Mouse (Mus musculus): Measurements from ENCODE around the gene Stat3. TPM values are rescaled to one million over a fixed set of nuclear protein-coding genes. Genes with fewer than 3 reads are reported as not detected.

Gene Stat3
- polyA plus RNA-seq, 1 experiment from 2014 or later: 36.5 TPM

- no peak for TF ChIP-seq CTCF (IDR thresholded peaks at IDR 0.05; ENCODE audit: low read depth)
- ATAC-seq (ENCODE audit: insufficient read depth) (no peak), DNase-seq (peak; percentile 51)
Measured at GRCm38 (mm10) chr11:100840866-100841265, 98.5 kb downstream of the Stat3 start.

GRCm38 (mm10) chr11:100839523-100839922 is 99.8 kb downstream of the Stat3 start:
- Histone ChIP-seq H3K9me3 (ENCODE audit: low read depth, low read length) (peaks cover 4% of the 10 kb centered on the region; the same call in 1 of the 2 replicates), H3K27me3 (ENCODE audit: insufficient read depth, low read length) (no peaks in the 10 kb centered on the region), H3K27ac (ENCODE audit: low read depth) (no peak overlapping the region), H3K4me1 (ENCODE audit: insufficient read depth) (no peaks in the 10 kb centered on the region), H3K4me2 (no peak overlapping the region), H3K4me3 (ENCODE audit: low read depth, low read length) (no peak overlapping the region), H3K36me3 (ENCODE audit: insufficient read depth) (no peaks in the 10 kb centered on the region), H3K9ac (no peak overlapping the region)
- TF ChIP-seq CTCF (IDR thresholded peaks at IDR 0.05; ENCODE audit: low read depth): no peak
- 54% methylated on average over 8 of the region's 8 CpGs for WGBS
- DNase-seq (no peak), ATAC-seq (ENCODE audit: insufficient read depth) (no peak)

More at GRCm38 (mm10) chr11:100840866-100841265, 98.5 kb downstream of the Stat3 start:
- Histone ChIP-seq H3K4me3 (ENCODE audit: low read depth, low read length) (no peak overlapping the region), H3K27ac (ENCODE audit: low read depth) (peak overlapping the region; percentile 12; the same call in 1 of the 2 replicates), H3K27me3 (ENCODE audit: insufficient read depth, low read length) (no peaks in the 10 kb centered on the region), H3K4me2 (no peak overlapping the region), H3K36me3 (ENCODE audit: insufficient read depth) (no peaks in the 10 kb centered on the region), H3K9me3 (ENCODE audit: low read depth, low read length) (peaks cover 4% of the 10 kb centered on the region; the same call in 1 of the 2 replicates), H3K9ac (no peak overlapping the region), H3K4me1 (ENCODE audit: insufficient read depth) (no peaks in the 10 kb centered on the region)
- 61% methylated on average over 12 of the region's 12 CpGs for WGBS

- H3K9ac ChIP-seq: no peak overlapping the region
- H3K27ac ChIP-seq (ENCODE audit: low read depth): no peak overlapping the region
- H3K4me2 ChIP-seq: no peak overlapping the region
- WGBS: 90% methylated on average over 9 of the region's 9 CpGs
- no peaks in the 10 kb centered on the region for H3K27me3 ChIP-seq (ENCODE audit: insufficient read depth, low read length)
- no peak overlapping the region for H3K4me3 ChIP-seq (ENCODE audit: low read depth, low read length)
- DNase-seq: no peak
- TF ChIP-seq CTCF (IDR thresholded peaks at IDR 0.05; ENCODE audit: low read depth): no peak
- H3K36me3 ChIP-seq (ENCODE audit: insufficient read depth): no peaks in the 10 kb centered on the region
- no peaks in the 10 kb centered on the region for H3K4me1 ChIP-seq (ENCODE audit: insufficient read depth)
- peaks cover 4% of the 10 kb centered on the region; the same call in 1 of the 2 replicates for H3K9me3 ChIP-seq (ENCODE audit: low read depth, low read length)
- no peak for ATAC-seq (ENCODE audit: insufficient read depth)
Measured at GRCm38 (mm10) chr11:100838894-100839293, 100.4 kb downstream of the Stat3 start.

- H3K27me3 ChIP-seq (ENCODE audit: insufficient read depth, low read length): no peaks in the 10 kb centered on the region
- no peak for ATAC-seq (ENCODE audit: insufficient read depth)
Measured at GRCm38 (mm10) chr11:100836923-100837702, 102.2 kb downstream of the Stat3 start.

More at GRCm38 (mm10) chr11:100836923-100837702, 102.2 kb downstream of the Stat3 start:
- Histone ChIP-seq H3K4me1 (ENCODE audit: insufficient read depth) (no peaks in the 10 kb centered on the region), H3K4me3 (ENCODE audit: low read depth, low read length) (no peak overlapping the region), H3K9ac (no peak overlapping the region), H3K4me2 (no peak overlapping the region), H3K36me3 (ENCODE audit: insufficient read depth) (no peaks in the 10 kb centered on the region), H3K27ac (ENCODE audit: low read depth) (no peak overlapping the region), H3K9me3 (ENCODE audit: low read depth, low read length) (peaks cover 4% of the 10 kb centered on the region; the same call in 1 of the 2 replicates)
- peak; percentile 60 for TF ChIP-seq CTCF (IDR thresholded peaks at IDR 0.05; ENCODE audit: low read depth)
- 63% methylated on average over 9 of the region's 9 CpGs for WGBS
- DNase-seq: no peak

Other genes starting within 250 kb of the Stat3 start
- gene Zfp385c, start 247.1 kb downstream of the Stat3 start, polyA plus RNA-seq (2014; fragmentation: Nextera tagmentation; extraction: Ambion mirVana): not detected in 2 replicates
- 3.1 and 3.3 TPM in 2 replicates for gene Dhx58, start 235.3 kb downstream of the Stat3 start, polyA plus RNA-seq (2014; fragmentation: Nextera tagmentation; extraction: Ambion mirVana)
- gene Kat2a, start 227.1 kb downstream of the Stat3 start, polyA plus RNA-seq (2014; fragmentation: Nextera tagmentation; extraction: Ambion mirVana): 68.9 and 73.6 TPM in 2 replicates
- gene Hspb9, start 225.7 kb downstream of the Stat3 start, polyA plus RNA-seq (2014; fragmentation: Nextera tagmentation; extraction: Ambion mirVana): 0.46 and 0.97 TPM in 2 replicates
- gene Rab5c, start 201.3 kb downstream of the Stat3 start, polyA plus RNA-seq (2014; fragmentation: Nextera tagmentation; extraction: Ambion mirVana): 49.9 and 51.3 TPM in 2 replicates
- gene Kcnh4, start 179.6 kb downstream of the Stat3 start, polyA plus RNA-seq (2014; fragmentation: Nextera tagmentation; extraction: Ambion mirVana): not detected in 2 replicates
- gene Hcrt, start 176.6 kb downstream of the Stat3 start, polyA plus RNA-seq (2014; fragmentation: Nextera tagmentation; extraction: Ambion mirVana): not detected in 2 replicates
- 2.3 and 2.9 TPM in 2 replicates for gene Ghdc, start 168.6 kb downstream of the Stat3 start, polyA plus RNA-seq (2014; fragmentation: Nextera tagmentation; extraction: Ambion mirVana)
- 26.6 and 27.9 TPM in 2 replicates for gene Stat5b, start 88.8 kb downstream of the Stat3 start, polyA plus RNA-seq (2014; fragmentation: Nextera tagmentation; extraction: Ambion mirVana)
- 5.4 and 5.8 TPM in 2 replicates for gene Stat5a, start 80.2 kb downstream of the Stat3 start, polyA plus RNA-seq (2014; fragmentation: Nextera tagmentation; extraction: Ambion mirVana)
- 137 and 143 TPM in 2 replicates for gene Cavin1, start 31.3 kb upstream of the Stat3 start, polyA plus RNA-seq (2014; fragmentation: Nextera tagmentation; extraction: Ambion mirVana)
- 32.8 and 38.0 TPM in 2 replicates for gene Atp6v0a1, start 69.9 kb upstream of the Stat3 start, polyA plus RNA-seq (2014; fragmentation: Nextera tagmentation; extraction: Ambion mirVana)
- 13.2 and 14.0 TPM in 2 replicates for gene Naglu, start 130.5 kb upstream of the Stat3 start, polyA plus RNA-seq (2014; fragmentation: Nextera tagmentation; extraction: Ambion mirVana)
- gene Hsd17b1, start 138.9 kb upstream of the Stat3 start, polyA plus RNA-seq (2014; fragmentation: Nextera tagmentation; extraction: Ambion mirVana): not detected in 2 replicates
- 37.9 and 38.0 TPM in 2 replicates for gene Coasy, start 143.0 kb upstream of the Stat3 start, polyA plus RNA-seq (2014; fragmentation: Nextera tagmentation; extraction: Ambion mirVana)
- 39.1 and 40.5 TPM in 2 replicates for gene Mlx, start 147.7 kb upstream of the Stat3 start, polyA plus RNA-seq (2014; fragmentation: Nextera tagmentation; extraction: Ambion mirVana)
- 39.9 and 44.1 TPM in 2 replicates for gene Psmc3ip, start 155.9 kb upstream of the Stat3 start, polyA plus RNA-seq (2014; fragmentation: Nextera tagmentation; extraction: Ambion mirVana)
- gene Retreg3, start 180.4 kb upstream of the Stat3 start, polyA plus RNA-seq (2014; fragmentation: Nextera tagmentation; extraction: Ambion mirVana): 9.3 and 9.4 TPM in 2 replicates
- 89.8 and 96.0 TPM in 2 replicates for gene Tubg1, start 180.4 kb upstream of the Stat3 start, polyA plus RNA-seq (2014; fragmentation: Nextera tagmentation; extraction: Ambion mirVana)
- 2.7 and 4.1 TPM in 2 replicates for gene Tubg2, start 216.4 kb upstream of the Stat3 start, polyA plus RNA-seq (2014; fragmentation: Nextera tagmentation; extraction: Ambion mirVana)
- gene Cntnap1, start 231.0 kb upstream of the Stat3 start, polyA plus RNA-seq (2014; fragmentation: Nextera tagmentation; extraction: Ambion mirVana): 0.84 and 1.0 TPM in 2 replicates
- gene Plekhh3, start 231.8 kb upstream of the Stat3 start, polyA plus RNA-seq (2014; fragmentation: Nextera tagmentation; extraction: Ambion mirVana): 15.9 and 18.0 TPM in 2 replicates
- gene Ccr10, start 235.9 kb upstream of the Stat3 start, polyA plus RNA-seq (2014; fragmentation: Nextera tagmentation; extraction: Ambion mirVana): 0.11 TPM in 1 of 2 replicates, not detected in the other

All from lung, embryonic 14.5 days (tissue).